24 mouse cellular contexts compared by ENCODE assay signal in the genomic region with DNA sequence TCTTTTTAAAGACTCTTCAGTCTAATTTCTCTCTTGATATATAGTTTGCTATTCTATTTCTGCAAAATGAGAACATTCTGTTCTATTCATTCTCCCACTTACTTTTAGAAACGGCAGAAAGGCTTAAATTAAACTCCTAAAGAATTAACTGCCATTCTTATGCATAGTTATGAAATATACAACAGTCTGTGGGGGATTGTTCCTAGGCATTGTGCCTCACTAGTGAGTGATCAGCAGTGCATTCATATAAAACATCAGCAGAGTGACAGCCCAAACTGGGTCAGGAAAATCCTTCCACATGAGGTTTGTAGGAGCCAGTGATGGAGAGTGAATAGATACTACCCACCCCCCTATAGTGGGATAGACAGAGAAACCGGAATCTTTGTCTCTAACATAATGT.
A peak's percentile ranks its signal among the peaks of the same experiment; 100 is the strongest.
DNase-seq lines count a peak whose midpoint lies in the region; ATAC-seq and TF ChIP-seq lines count a peak whose summit lies in the region.
"Had no signal": no experiment of that assay in that cellular context is flagged by ENCODE, and none has a peak within 500 bp of the region (broad histone marks: within the 10 kb centered on the region; RNA-seq: fewer than 3 reads in every experiment).

No protein-coding gene starts in this region.

- intact Hi-C loops in left cerebral cortex, adult 2 months (cut with DNase I), result no loop called here

- DNase-seq in frontal cortex, postnatal 14 days (ENCODE audit: low spot score in 2 of 2), result no peak
- DNase-seq in left cerebral cortex, adult 2 months (ENCODE audit: extremely low spot score in 1 of 2, low spot score in 2 of 2), result no peak
- no peak for DNase-seq in left cerebral cortex, adult 18-20 months (ENCODE audit: low spot score in 2 of 2)
- DNase-seq in retina, postnatal 1 day, result peak; percentile 48
- no peak for DNase-seq in T-cell, adult 2 months (ENCODE audit: low spot score)
- DNase-seq: adrenal gland, adult 2 months; adrenal gland, postnatal 14 days; cerebellum, adult 18-20 months; cerebellum, adult 9-10 months; cerebellum, postnatal 14 days; gastrocnemius, postnatal 25 days; heart, adult 18-20 months; heart, postnatal 10 days; heart, postnatal 36 days had no signal

- ATAC-seq in frontal cortex, adult (ENCODE audit: low TSS enrichment), result peak; percentile 93
- ATAC-seq: forebrain, embryonic 13.5 days; forebrain, embryonic 16.5 days; hindbrain, embryonic 16.5 days; intestine, embryonic 15.5 days had no signal

- H3K27ac ChIP-seq in left cerebral cortex, adult 2 months, result peak overlapping the region; percentile 37
- H3K27ac ChIP-seq: forebrain, embryonic 10.5 days; forebrain, embryonic 13.5 days; heart, embryonic 15.5 days; hindbrain, embryonic 10.5 days; hindbrain, embryonic 13.5 days; intestine, embryonic 15.5 days had no signal

- H3K4me3 ChIP-seq in left cerebral cortex, adult 2 months, result no peak overlapping the region
- H3K4me3 ChIP-seq: forebrain, embryonic 10.5 days; forebrain, embryonic 13.5 days; heart, embryonic 12.5 days; heart, embryonic 15.5 days; hindbrain, embryonic 10.5 days; hindbrain, embryonic 13.5 days; intestine, embryonic 15.5 days had no signal

- TF ChIP-seq CTCF in left cerebral cortex, adult 2 months (IDR thresholded peaks at IDR 0.05), result no peak
